Mouse (Mus musculus) CH12.LX (cell line): ENCODE results near the gene Ipo8.

ENCODE experiments used
- CHD1 ChIP-seq: IDR thresholded peaks from 2 replicates; pipeline ENCODE4 v1.6.1; 2012; ENCODE audit warnings: low read depth, low read length, improper control_type of control experiment, inconsistent platforms
- CTCF ChIP-seq, 2 experiments: IDR thresholded peaks in 1 of 2; conservative IDR thresholded peaks in 1 of 2; 2 replicates each; pipeline ENCODE4 v1.5.1; 2011 to 2012; ENCODE audit warnings: low read depth in 2 of 2, low read length in 2 of 2, improper control_type of control experiment in 1 of 2, inconsistent platforms in 1 of 2, mild to moderate bottlenecking in 1 of 2, moderate library complexity in 1 of 2
- MXI1 ChIP-seq: IDR thresholded peaks from 2 replicates; pipeline ENCODE4 v1.6.1; 2011; ENCODE audit warnings: mild to moderate bottlenecking, low read depth, low read length, improper control_type of control experiment
- ZNF384 ChIP-seq: IDR thresholded peaks from 2 replicates; pipeline ENCODE4 v1.6.1; 2012; ENCODE audit warnings: low read depth, low read length, improper control_type of control experiment, inconsistent platforms

- no peak for TF ChIP-seq MXI1
- TF ChIP-seq ZNF384, result no peak
- no peak for TF ChIP-seq CTCF (conservative IDR thresholded peaks at IDR 0.05 in 1 of 2, IDR thresholded peaks at IDR 0.05 in 1 of 2; ENCODE audit: low read depth in 2 of 2, low read length in 2 of 2)
- TF ChIP-seq CHD1, result no peak
These were observed 42.6 kb upstream of the Ipo8 start for GRCm38 (mm10) chr6:148873911-148874310.
